Mouse (Mus musculus) hindbrain, embryonic 15.5 days (tissue): Measurements from ENCODE around the gene Mindy3. TPM values are rescaled to one million over a fixed set of nuclear protein-coding genes. Genes with fewer than 3 reads are reported as not detected.

Experiments
- ATAC-seq: fragments of 200-750 bp; cut with Nextera tagmentation; 2 replicates; pipeline ENCODE4 v1.8.0; 2017; ENCODE audit warnings: low read depth, moderate number of reproducible peaks, moderate TSS enrichment; ENCODE audit not compliant: low FRiP score
- H3K27ac ChIP-seq: fragments of 300-500 bp; sonication (generic); replicated peaks from 2 replicates; pipeline ENCODE4 v1.5.1; 2015; ENCODE audit warnings: mild to moderate bottlenecking, inconsistent platforms
- H3K27me3 ChIP-seq: fragments of 300-500 bp; sonication (generic); 2 replicates; pipeline ENCODE4 v1.6.1; 2015; ENCODE audit warnings: control low read depth, inconsistent platforms
- H3K36me3 ChIP-seq: fragments of 300-500 bp; sonication (generic); 2 replicates; pipeline ENCODE4 v1.6.1; 2015; ENCODE audit warnings: control low read depth, inconsistent platforms
- H3K4me1 ChIP-seq: fragments of 300-500 bp; sonication (generic); replicated peaks from 2 replicates; pipeline ENCODE4 v1.6.1; 2015; ENCODE audit warnings: control low read depth, inconsistent platforms
- H3K4me2 ChIP-seq: fragments of 300-500 bp; sonication (generic); 2 replicates; pipeline ENCODE4 v1.6.1; 2015; ENCODE audit warnings: moderate library complexity, mild to moderate bottlenecking, inconsistent platforms
- H3K4me3 ChIP-seq: fragments of 300-500 bp; sonication (generic); 2 replicates; pipeline ENCODE4 v1.5.1; 2015; ENCODE audit warnings: mild to moderate bottlenecking, inconsistent platforms
- H3K9ac ChIP-seq: fragments of 300-500 bp; sonication (generic); 2 replicates; pipeline ENCODE4 v1.6.1; 2015; ENCODE audit warnings: inconsistent platforms
- H3K9me3 ChIP-seq: fragments of 300-500 bp; sonication (generic); 2 replicates; pipeline ENCODE4 v1.6.1; 2016; ENCODE audit warnings: control low read depth, inconsistent platforms
- WGBS: fragments of 180-500 bp; shearing (Covaris S2); methylation state at CpG from one replicate; pipeline ENCODE4 v1.1.7; 2015; 5-methylcytosine and 5-hydroxymethylcytosine counted together
- polyA plus RNA-seq: library from polyadenylated mRNA; unstranded; fragments of >200 nt; fragmentation: Nextera tagmentation; extraction: Ambion mirVana; gene quantifications from 2 replicates; pipeline ENCODE4 v1.2.1, GENCODE M21; 2015

The Mindy3 gene
- polyA plus RNA-seq, 1 experiment from 2014 or later: 47.8 TPM

- no peak for ATAC-seq
- Histone ChIP-seq H3K36me3 (no peaks in the 10 kb centered on the region), H3K4me1 (no peaks in the 10 kb centered on the region), H3K27me3 (no peaks in the 10 kb centered on the region), H3K4me3 (no peak overlapping the region), H3K9ac (no peak overlapping the region), H3K9me3 (no peaks in the 10 kb centered on the region), H3K27ac (no peak overlapping the region), H3K4me2 (no peak overlapping the region)
- 89% methylated on average over 2 of the region's 2 CpGs for WGBS
These were observed 12.5 kb downstream of the Mindy3 start for GRCm38 (mm10) chr2:12406737-12407136.

- Histone ChIP-seq H3K27ac (no peak overlapping the region), H3K4me2 (no peak overlapping the region), H3K9ac (no peak overlapping the region), H3K9me3 (no peaks in the 10 kb centered on the region), H3K27me3 (no peaks in the 10 kb centered on the region), H3K4me3 (no peak overlapping the region), H3K36me3 (no peaks in the 10 kb centered on the region), H3K4me1 (no peaks in the 10 kb centered on the region)
- ATAC-seq: no peak
- WGBS: 85% methylated on average over 3 of the region's 3 CpGs
These were observed 16.8 kb downstream of the Mindy3 start for GRCm38 (mm10) chr2:12402469-12402868.

GRCm38 (mm10) chr2:12401137-12401536 is 18.1 kb downstream of the Mindy3 start:
- Histone ChIP-seq H3K36me3 (no peaks in the 10 kb centered on the region), H3K27ac (no peak overlapping the region), H3K9me3 (no peaks in the 10 kb centered on the region), H3K27me3 (no peaks in the 10 kb centered on the region), H3K9ac (no peak overlapping the region), H3K4me2 (no peak overlapping the region), H3K4me3 (no peak overlapping the region), H3K4me1 (no peaks in the 10 kb centered on the region)
- 74% methylated on average over 1 of the region's 1 CpGs for WGBS
- no peak for ATAC-seq

GRCm38 (mm10) chr2:12389028-12389427 is 30.2 kb downstream of the Mindy3 start:
- peaks cover 5% of the 10 kb centered on the region; the same call in 1 of the 2 replicates for H3K36me3 ChIP-seq
- H3K27me3 ChIP-seq: no peaks in the 10 kb centered on the region
- 63% methylated on average over 1 of the region's 1 CpGs for WGBS
- ATAC-seq: peak; percentile 79; the same call in 1 of the 2 replicates
- H3K9me3 ChIP-seq: no peaks in the 10 kb centered on the region
- no peak overlapping the region for H3K9ac ChIP-seq
- no peak overlapping the region for H3K27ac ChIP-seq
- H3K4me3 ChIP-seq: no peak overlapping the region
- no peaks in the 10 kb centered on the region for H3K4me1 ChIP-seq
- H3K4me2 ChIP-seq: no peak overlapping the region

- H3K27me3 ChIP-seq: no peaks in the 10 kb centered on the region
- 95% methylated on average over 4 of the region's 4 CpGs for WGBS
- no peak overlapping the region for H3K4me2 ChIP-seq
- no peak overlapping the region for H3K27ac ChIP-seq
- peaks cover 5% of the 10 kb centered on the region; the same call in 1 of the 2 replicates for H3K36me3 ChIP-seq
- no peaks in the 10 kb centered on the region for H3K4me1 ChIP-seq
- no peak for ATAC-seq
- no peak overlapping the region for H3K4me3 ChIP-seq
- H3K9ac ChIP-seq: no peak overlapping the region
- no peaks in the 10 kb centered on the region for H3K9me3 ChIP-seq
These were observed 30.7 kb downstream of the Mindy3 start for GRCm38 (mm10) chr2:12388569-12388968.

GRCm38 (mm10) chr2:12384389-12384788 is 34.9 kb downstream of the Mindy3 start:
- H3K9me3 ChIP-seq: no peaks in the 10 kb centered on the region
- no peak for ATAC-seq
- WGBS: 94% methylated on average over 1 of the region's 1 CpGs
- no peak overlapping the region for H3K27ac ChIP-seq
- H3K9ac ChIP-seq: no peak overlapping the region
- H3K36me3 ChIP-seq: peaks cover 5% of the 10 kb centered on the region; the same call in 1 of the 2 replicates
- H3K4me1 ChIP-seq: no peaks in the 10 kb centered on the region
- no peak overlapping the region for H3K4me2 ChIP-seq
- H3K4me3 ChIP-seq: no peak overlapping the region
- no peaks in the 10 kb centered on the region for H3K27me3 ChIP-seq

GRCm38 (mm10) chr2:12382650-12383049 is 36.6 kb downstream of the Mindy3 start:
- Histone ChIP-seq H3K9ac (no peak overlapping the region), H3K4me3 (no peak overlapping the region), H3K27ac (no peak overlapping the region), H3K9me3 (no peaks in the 10 kb centered on the region), H3K4me1 (no peaks in the 10 kb centered on the region), H3K27me3 (no peaks in the 10 kb centered on the region), H3K36me3 (peaks cover 5% of the 10 kb centered on the region; the same call in 1 of the 2 replicates), H3K4me2 (no peak overlapping the region)
- 77% methylated on average over 4 of the region's 4 CpGs for WGBS
- no peak for ATAC-seq

GRCm38 (mm10) chr2:12380233-12380632 is 39.0 kb downstream of the Mindy3 start:
- Histone ChIP-seq H3K27me3 (no peaks in the 10 kb centered on the region), H3K4me2 (no peak overlapping the region), H3K4me3 (no peak overlapping the region), H3K9me3 (no peaks in the 10 kb centered on the region), H3K36me3 (no peaks in the 10 kb centered on the region), H3K4me1 (no peaks in the 10 kb centered on the region), H3K9ac (no peak overlapping the region), H3K27ac (no peak overlapping the region)
- no peak for ATAC-seq
- WGBS: 46% methylated on average over 2 of the region's 2 CpGs

GRCm38 (mm10) chr2:12378591-12378990 is 40.7 kb downstream of the Mindy3 start:
- Histone ChIP-seq H3K4me2 (no peak overlapping the region), H3K9me3 (no peaks in the 10 kb centered on the region), H3K36me3 (no peaks in the 10 kb centered on the region), H3K4me1 (no peaks in the 10 kb centered on the region), H3K4me3 (no peak overlapping the region), H3K9ac (no peak overlapping the region), H3K27me3 (no peaks in the 10 kb centered on the region), H3K27ac (no peak overlapping the region)
- no peak for ATAC-seq
- WGBS: 95% methylated on average over 5 of the region's 5 CpGs

GRCm38 (mm10) chr2:12377024-12377423 is 42.2 kb downstream of the Mindy3 start:
- Histone ChIP-seq H3K27ac (no peak overlapping the region), H3K27me3 (no peaks in the 10 kb centered on the region), H3K4me2 (no peak overlapping the region), H3K9me3 (no peaks in the 10 kb centered on the region), H3K9ac (no peak overlapping the region), H3K4me1 (no peaks in the 10 kb centered on the region), H3K4me3 (no peak overlapping the region), H3K36me3 (no peaks in the 10 kb centered on the region)
- WGBS: 52% methylated on average over 1 of the region's 1 CpGs
- no peak for ATAC-seq

- ATAC-seq: no peak
- 100% methylated on average over 2 of the region's 2 CpGs for WGBS
- Histone ChIP-seq H3K27ac (no peak overlapping the region), H3K4me2 (no peak overlapping the region), H3K9ac (no peak overlapping the region), H3K36me3 (no peaks in the 10 kb centered on the region), H3K4me3 (no peak overlapping the region), H3K9me3 (no peaks in the 10 kb centered on the region), H3K27me3 (no peaks in the 10 kb centered on the region), H3K4me1 (no peaks in the 10 kb centered on the region)
These were observed 46.4 kb downstream of the Mindy3 start for GRCm38 (mm10) chr2:12372883-12373282.

GRCm38 (mm10) chr2:12371401-12371800 is 47.9 kb downstream of the Mindy3 start:
- H3K4me1 ChIP-seq: no peaks in the 10 kb centered on the region
- H3K27ac ChIP-seq: no peak overlapping the region
- H3K4me2 ChIP-seq: no peak overlapping the region
- H3K9ac ChIP-seq: no peak overlapping the region
- no peak for ATAC-seq
- no peak overlapping the region for H3K4me3 ChIP-seq
- no peaks in the 10 kb centered on the region for H3K9me3 ChIP-seq
- 96% methylated on average over 4 of the region's 4 CpGs for WGBS
- H3K27me3 ChIP-seq: no peaks in the 10 kb centered on the region
- H3K36me3 ChIP-seq: no peaks in the 10 kb centered on the region

GRCm38 (mm10) chr2:12368451-12368850 is 50.8 kb downstream of the Mindy3 start:
- ATAC-seq: no peak; the same call in 1 of the 2 replicates
- no peaks in the 10 kb centered on the region for H3K4me1 ChIP-seq
- WGBS: 65% methylated on average over 2 of the region's 2 CpGs
- 0 out of 2 replicates have a peak, but pooled peaks cover under 1% of the 10 kb centered on the region for H3K36me3 ChIP-seq
- H3K4me2 ChIP-seq: no peak overlapping the region
- no peaks in the 10 kb centered on the region for H3K27me3 ChIP-seq
- no peak overlapping the region for H3K27ac ChIP-seq
- no peak overlapping the region for H3K4me3 ChIP-seq
- no peak overlapping the region for H3K9ac ChIP-seq
- H3K9me3 ChIP-seq: no peaks in the 10 kb centered on the region
